Mouse (Mus musculus) urinary bladder, postnatal 25 days (tissue): ENCODE measurements around the gene Gpm6a.

ENCODE experiments used
- DNase-seq: peaks from one replicate; pipeline ENCODE4 v3.0.0; 2022; ENCODE audit warnings: low spot score

Gene Gpm6a

DNA sequence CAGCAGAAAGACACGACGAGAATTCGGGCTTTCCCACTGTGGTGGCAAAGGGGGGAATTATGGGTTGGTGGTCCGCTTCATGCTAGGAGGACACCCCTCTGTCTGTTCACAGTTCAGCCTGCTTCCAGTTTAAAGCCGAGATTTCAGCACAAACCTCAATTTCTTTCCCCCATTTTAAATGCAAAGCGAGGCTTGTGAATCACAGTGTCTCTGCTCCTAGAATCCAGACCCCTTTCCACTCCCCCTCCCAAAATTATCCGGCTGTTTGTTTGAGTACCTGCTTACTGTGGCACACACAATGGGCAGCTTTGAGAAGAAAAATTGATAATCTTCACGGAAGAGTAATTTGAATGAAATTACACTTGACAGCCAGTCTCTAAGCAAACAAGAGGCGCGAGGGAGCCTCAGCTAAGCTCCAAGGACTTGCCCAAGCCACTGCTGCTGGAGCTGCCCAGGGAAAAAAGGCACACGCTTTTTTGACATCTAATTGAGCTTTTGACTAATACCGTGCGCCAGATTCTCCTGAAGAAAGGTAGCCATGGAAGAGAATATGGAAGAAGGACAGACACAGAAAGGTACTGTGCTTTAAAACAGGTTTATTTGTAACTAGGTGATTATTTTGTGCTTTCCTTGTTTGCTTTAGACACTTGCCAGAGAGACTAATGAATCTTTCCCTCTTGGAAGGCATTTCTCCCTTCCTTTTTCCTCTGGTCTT is at the start of gene Gpm6a:
Gene Gpm6a (plus strand): TSS at position 103 of the 715 bp plus-strand sequence.
- no peak for DNase-seq

DNA sequence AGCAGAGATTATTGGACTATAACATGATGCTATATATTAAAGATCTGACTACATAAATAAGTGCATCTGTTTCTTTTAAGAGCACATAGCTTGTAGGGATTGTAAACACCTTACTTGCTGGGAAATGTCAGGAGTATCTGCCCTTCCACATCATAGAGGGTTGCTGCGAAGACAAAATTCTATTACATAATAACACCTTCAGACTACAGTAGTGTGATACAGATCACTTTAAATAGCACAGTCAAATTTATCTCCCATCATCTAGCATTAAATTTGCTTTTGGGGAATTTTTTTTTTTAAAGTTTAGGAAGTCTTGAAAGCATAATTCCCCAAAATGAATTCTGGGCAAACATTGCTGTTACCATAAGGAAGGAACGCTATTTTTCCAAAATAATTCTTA is 41.8 kb upstream of the Gpm6a start:
- no peak for DNase-seq

DNA sequence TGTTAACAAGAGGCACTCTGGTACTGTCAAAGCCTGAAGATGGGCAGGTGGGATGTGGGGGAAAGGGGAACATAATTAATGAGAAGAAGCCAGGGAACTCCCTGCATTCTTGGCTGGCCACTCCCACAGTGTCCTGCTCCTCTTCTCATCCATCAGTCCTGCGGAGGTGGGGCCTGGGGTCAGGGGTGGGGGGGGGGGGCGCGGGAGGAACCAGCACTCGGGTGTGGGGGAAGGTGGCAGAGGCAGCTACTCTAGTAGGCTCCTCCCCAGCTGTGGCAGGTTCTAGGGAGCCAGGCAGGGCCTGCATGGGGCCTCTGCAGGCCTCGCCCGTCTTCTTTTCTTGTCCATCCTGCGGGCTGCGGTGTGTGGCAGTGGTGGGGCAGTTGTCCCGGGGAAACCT is 36.9 kb upstream of the Gpm6a start:
- no peak for DNase-seq

DNA sequence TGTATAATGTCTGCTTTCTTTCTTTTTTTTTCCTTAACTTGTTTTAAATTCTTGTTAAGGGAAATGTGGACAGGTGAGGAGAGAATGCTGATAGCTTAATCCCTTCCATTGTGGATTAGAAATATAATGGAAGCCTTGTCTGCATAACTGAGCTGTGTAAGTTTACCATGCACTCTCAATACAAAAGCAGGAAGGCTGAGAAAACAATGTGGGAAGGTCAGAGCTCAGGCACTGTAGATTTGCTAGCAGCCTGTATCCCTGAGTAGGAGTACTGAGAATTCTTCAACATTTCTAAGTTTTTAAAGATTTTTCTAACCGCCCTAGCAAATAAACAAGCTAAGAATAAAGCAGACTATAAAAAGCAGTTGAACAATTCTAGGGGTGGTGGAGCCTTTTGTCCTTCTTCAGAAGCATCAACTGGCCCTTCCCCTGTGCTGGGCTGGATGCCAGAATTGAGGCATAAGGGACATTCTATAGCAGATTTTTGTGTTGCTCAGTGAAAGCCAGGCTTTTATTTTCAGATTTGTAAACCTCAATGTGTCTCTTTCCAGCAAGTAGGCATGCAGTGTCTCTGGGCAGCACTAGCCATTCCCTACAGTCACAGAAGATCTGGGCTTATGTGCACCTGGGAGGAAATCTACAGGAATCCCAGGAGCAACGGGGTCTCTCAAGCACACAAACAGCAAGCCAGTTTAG is 32.3 kb upstream of the Gpm6a start:
- no peak for DNase-seq

DNA sequence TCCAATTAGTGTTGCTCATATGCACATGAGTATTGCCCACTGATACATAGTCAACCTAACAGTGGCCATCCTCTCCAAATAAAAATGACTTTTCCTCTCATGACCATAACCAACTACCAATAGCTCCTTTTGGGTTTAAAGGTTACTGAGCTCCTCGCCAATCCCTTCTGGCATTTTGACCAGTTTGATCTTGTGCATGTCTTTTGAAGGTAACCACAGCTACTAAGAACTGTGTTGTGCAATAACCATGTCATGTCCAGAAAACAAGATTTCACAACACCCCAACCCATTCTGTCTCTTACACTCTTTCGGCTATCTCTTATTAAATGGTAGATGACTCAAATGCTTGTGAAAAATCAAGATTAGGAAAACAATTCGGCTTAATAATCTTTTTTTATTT is 29.7 kb upstream of the Gpm6a start:
- no peak for DNase-seq

DNA sequence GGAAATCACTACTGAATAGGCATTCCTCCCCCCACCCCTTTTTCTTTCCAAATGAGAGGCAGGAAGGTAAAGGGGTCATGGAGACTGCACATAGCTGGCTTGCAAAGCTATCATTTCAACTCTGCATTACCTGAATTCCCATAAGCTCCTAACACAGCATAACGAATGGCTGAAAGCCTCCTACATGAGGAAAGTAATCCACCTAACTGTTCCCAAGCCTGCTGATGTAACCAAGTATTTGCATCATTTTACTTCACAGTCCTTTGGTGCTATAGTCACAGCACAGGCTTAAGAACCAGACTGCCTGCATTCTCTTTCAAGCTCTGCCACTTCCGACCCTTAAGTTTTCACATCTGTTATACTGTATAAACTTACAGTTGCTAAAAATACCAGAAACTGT is 22.3 kb upstream of the Gpm6a start:
- no peak for DNase-seq

DNA sequence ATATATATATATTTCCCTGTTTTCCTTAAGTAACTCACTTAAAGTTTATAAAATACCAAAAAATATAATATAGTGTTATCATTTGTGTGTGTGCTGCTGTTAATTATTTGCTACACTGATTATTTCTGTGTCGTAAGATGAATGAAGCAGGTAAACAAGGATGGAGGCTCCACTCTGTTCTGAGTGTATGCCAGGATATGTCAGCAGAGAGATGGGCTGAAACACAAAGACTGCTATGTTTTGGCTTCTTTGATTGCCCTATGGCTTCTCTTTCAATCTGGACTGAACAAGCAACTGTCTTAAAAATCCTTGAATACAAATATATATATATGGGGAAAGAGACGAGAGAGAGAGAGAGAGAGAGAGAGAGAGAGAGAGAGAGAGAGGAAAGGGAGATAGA is 1.3 kb upstream of the Gpm6a start:
- no peak for DNase-seq

DNA sequence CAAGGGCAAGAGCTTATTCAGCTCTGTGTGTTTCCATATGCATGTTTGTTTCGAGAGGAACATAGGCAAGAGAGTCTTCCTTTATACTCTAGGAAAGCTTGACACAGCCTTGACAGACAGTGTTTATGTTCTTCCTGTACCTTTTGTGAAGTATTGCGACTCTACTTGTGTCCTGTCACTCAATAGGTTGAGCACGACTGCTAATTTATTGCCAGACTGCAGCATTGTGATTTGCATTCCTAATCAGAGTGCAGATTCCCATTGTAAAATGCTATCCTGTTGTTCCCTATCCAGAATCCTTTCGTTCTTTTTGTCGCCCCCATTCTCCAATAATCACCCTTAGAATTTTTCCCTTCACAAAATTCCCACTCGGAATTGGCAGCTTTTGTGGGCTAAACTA is 613 bp upstream of the Gpm6a start:
- no peak for DNase-seq

DNA sequence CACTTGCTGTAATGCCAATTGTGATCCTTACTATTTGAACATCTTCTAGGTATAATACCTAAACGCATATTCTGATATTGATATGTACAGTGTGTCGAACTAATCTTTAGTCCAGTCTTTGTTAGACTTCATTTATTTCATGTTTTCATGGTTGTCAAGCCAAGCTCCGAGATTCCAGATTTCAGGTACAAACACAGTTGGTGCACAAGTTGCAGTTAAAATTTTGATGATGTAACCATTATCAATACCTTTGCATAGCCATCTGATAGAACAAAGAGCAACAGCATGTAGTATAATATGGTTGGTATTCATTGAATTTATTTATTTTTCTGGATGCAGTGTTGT is 785 bp downstream of the Gpm6a start:
- no peak for DNase-seq

DNA sequence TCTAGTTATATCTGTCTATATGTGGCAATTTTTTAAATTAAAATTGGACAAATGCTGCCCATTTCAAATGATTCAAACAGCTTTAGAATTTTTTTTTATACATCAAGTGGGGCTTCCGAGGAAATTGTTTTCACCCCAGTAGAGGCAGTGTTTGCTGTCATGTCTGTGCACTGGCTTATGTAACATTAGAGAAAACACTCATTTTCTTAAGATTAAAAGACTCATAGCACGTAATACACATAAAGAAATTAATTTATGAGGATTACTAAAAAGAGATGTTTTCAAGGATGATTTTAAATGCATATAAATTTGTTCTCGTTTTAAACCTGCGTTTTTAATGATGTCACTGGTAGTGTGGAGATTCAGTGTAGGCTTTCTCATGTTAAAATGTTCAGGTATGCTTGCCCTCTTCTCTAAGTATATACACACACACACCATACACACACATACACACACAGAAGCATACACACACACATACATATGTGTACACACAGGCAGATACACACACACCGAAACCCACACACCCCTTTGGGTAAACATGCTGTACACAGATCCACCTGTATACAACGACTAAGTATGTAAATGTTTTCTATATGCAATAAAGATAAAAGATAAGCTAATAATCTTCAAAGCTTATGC is 1.4 kb downstream of the Gpm6a start:
- DNase-seq: no peak

DNA sequence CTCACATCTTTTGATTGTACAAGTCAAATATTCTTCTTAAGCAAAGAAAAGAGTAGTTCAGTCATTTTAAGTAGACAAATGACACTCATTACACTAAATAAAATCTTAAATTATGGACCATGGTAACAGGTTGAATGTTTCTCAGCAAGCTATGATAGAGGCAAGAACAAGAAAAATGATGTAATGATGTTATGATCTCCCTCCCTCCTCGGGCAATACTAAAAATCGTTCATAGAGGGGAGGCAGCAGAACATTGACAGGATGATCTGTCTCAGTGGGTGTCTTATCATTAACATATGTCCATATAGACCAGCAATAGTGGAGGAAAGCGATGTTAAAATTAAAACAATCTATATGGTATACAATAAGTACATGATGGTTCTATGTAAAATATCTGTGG is 2.1 kb downstream of the Gpm6a start:
- no peak for DNase-seq

DNA sequence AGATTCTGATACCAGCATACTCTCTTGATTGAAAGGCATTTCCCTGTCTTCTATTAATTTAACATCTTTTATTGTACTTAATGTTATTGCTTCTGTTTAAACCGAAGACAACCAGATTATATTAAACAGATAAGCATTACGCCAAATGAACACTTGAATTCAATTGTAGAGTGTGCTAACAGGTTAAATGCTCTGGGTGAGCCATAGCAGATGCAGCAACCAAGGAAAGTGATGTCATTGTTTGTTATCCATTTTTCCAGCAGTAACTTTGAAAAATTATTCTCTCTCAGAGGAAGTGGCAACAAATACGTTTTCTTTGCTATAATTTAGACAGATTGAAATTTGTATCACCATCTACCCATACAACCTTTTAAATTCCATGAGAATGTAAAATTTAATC is 2.9 kb downstream of the Gpm6a start:
- DNase-seq: no peak

DNA sequence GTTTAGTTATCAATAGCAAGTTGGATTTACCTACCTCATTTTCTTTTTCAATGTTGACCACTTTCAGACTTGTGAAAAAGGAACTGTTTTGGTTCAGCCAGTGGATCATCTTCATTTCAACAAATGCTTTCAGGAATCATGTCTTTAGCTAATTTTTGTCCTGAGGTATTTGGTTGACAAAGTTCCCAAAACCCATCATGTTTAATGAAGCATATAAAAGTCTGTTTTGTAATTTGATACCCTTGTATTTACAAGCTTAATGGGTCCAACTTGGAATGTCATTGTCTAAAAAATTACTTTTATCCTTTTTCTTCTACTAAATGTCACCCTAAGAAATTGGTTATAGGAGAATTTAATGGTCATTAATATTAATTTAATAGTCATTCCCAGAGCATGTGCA is 6.9 kb downstream of the Gpm6a start:
- no peak for DNase-seq

DNA sequence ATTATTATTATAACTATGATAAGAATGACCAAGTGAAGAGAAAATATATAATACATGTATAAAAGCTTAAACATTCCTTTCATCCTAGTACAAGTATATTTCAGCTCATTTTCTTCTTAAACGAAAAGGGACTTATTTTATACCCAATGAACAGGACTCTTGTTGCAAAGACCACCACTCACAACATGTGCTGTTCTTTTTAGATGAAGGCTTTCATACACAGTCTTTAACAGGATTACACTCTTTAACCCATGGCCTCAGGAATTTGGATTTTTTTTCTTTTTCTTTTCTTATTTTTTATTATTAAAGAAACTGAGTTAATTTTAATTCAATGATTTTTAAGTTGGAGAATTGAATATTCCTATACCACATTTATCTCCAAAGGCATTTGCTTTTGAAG is 20.4 kb downstream of the Gpm6a start:
- DNase-seq: no peak

DNA sequence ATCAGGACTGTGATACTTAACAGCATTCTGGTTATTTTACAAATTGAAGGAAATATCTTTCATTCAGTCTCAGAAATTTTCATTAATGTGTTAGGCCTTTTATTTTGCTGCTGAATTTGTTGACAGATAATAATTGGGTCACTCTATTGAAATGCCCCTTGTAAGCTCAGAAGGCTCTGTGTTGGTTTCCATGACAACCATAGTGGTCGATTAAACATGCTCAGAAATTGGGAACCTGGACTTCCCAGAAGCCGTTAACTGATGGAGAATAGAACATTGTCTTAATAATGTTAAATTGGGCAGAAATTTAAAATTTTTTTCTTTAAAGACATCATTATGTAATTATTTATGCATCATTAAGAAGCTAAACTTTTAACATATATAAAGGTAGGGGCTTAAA is 20.9 kb downstream of the Gpm6a start:
- no peak for DNase-seq

DNA sequence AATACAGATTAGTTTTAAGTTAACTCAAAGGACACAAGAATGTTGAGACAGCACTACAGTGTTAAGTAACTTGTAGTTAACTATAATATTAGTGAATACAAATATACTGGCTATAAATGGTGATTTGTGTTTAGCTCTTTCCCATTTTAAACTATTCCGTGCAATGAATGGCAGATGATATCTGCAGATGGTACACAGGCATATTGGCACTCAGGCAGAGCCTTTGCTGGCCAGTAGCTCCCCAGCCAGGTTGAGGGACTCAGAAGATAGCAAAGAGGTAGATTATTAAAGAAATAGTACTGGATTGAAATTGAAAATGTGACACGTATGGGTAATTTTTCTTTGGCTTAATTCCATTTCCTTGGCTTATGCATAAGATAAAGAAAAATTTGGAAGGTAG is 21.3 kb downstream of the Gpm6a start:
- no peak for DNase-seq

DNA sequence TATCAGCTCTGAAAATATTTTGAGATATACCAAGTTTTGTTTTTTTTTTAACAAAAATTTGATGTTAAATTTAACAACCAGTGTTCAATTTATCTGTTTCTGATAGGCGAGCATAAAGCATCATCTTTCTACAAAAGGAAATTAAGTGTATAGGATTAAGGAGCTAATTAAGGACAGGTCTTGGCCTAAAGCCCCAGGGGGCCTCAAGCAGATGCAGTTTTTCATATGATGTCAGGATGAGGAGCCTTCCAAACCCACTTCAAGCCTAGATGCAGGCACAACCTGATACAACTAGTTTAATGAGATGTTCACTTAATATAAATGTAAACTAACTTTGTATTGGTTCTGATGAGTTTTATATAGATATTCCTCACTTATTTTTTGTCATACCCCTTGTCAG is 22.0 kb downstream of the Gpm6a start:
- no peak for DNase-seq

DNA sequence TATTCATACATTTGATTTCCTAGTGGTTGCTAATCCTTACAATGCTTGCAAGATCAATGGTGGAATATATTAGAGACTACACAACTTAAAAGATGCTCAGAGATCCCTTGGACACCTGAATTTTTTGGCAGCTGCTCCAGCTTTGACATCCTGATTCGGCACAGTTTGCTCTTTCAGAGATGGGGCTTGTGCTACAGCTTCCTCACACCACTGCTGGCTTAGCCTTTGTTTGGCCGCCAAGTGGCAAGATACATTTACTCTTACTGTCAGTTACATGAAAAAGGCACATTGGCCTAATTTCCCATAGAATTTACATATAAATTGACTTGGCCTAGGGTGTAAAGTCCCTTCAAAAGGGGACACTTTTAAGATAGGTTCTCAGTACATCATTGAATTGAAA is 32.1 kb downstream of the Gpm6a start:
- DNase-seq: no peak

DNA sequence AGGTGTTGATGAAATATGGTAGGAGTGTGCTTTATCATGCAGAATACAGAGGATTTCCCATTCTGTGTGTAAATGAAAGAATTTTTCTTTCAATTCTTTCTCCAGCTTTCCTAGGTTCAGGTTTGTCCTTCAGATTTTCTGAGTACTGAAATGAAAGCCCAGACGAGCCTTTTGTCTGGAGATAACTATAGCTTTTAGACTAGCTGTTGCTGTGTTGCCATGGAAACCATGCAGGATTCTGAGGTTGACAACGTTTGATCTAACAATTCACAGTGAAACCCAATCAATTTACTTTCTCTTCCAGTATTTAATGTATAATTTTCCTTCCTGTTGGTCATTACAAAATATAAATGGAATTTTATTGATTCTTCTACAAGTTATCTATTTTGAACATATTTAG is 34.5 kb downstream of the Gpm6a start:
- DNase-seq: no peak

DNA sequence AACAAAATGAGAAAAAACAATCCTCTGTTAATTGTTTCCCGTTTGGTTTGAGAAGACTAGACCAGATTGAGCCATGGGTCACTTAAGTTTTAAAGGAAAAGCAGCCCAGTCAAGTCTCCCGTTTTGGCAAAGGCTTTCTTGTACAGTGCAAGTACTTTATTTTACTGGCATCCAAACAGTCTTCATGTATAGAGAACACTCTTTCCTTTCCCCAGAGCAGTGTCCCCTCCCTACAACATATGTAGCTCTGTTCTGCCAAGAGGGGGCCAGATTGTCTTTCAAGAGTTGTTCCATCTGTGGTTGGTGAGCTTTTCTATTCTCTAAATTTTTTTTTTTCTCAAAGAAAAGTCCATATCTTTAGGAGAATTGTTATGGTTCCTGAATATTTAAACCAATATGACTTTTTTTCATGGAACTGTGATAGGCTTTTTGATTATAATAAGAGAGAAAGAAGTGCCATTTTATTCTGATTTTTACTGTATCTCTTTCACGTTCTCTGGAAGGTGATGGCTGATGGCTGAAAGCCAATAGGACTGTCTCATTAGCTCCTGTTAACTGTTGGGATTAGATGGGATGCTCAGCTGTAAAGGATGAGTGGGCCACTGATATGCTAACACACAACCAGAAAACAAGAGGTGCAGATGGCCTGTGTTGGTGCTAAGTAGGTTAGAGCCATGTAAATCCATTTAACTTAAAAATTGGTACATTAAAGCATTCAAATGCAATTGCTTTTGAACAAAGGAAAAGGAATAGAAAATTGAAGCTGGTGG is 37.4 kb downstream of the Gpm6a start:
- no peak for DNase-seq

DNA sequence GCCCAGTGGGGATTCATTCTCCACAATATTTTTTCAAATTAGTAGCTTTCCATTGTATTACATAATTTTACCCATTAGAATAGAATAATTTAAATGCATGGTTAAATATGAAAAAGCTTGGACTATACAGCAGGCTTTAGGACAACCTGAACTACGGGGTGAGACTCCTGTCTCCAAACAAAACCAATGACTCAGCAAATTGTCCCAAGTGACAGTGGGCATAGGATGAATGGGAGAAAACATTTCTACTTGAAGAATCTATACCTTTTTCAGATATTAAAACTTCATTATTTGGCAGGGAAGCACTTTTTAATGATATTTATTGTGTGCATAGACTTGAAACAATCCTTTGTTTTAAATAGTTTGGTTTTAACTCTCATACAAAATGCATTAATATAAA is 41.0 kb downstream of the Gpm6a start:
- DNase-seq: no peak

DNA sequence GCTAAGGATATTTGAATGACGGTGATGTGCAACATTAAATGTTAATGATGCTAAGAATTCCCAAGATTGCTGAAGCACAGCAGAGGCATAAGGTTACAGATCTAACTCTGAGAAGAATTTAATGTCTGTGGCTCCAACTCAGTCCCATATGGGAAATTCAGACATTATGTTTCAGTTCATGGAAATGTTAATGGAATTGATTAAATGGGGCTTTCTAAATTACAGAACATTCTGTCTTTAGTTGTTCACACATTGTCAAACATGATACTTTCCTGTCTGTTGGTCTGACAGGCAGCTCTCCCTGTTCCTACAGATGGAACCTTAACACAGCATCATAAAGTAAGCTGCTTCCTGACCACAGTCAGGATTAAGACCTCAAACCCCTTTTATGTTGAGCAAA is 47.8 kb downstream of the Gpm6a start:
- DNase-seq: no peak

DNA sequence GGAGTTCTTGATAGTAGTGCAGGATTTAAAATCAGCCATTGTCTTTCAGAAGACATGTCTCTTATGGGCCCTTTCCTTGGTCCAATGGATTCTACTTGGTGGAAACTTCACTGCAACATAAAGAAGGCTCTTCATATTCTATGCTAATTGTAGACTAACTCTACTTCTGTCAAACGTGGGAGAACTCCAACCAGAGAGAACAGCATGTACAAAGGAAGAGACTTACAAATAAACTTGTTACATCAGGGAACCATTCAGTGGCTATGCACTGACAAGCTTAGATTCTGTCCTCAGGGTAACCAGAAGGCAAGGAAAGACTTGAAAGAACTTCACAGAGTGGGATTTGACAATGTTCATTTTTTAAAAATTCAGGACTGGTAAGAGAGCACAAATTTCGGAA is 48.3 kb downstream of the Gpm6a start:
- DNase-seq: no peak
